ENCODE assay signal across 23 mouse cellular contexts in the genomic region with DNA sequence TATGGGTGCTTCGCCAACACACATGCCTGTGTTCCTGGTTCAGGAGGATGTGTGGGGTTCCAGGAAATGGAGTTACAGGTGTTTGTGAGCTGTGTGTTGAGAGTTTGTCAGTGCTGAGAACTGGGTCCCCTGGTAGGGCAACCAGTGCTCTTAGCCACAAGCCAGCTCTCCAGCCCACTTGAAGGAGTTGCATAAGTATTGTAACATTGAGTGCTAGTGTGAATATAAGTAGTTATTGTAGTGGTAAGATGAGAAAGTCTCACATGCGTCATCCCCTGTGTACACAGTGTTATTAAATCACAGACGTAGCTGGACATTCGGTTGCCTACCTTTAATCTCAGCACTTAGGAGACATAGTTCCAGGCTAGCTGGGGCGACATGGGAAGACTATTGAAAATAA. TPM values are rescaled to one million over a fixed set of nuclear protein-coding genes. Genes with fewer than 3 reads are reported as not detected.
DNase-seq lines count a peak whose midpoint lies in the region; ATAC-seq and TF ChIP-seq lines count a peak whose summit lies in the region.
"Had no signal": no experiment of that assay in that cellular context is flagged by ENCODE, and none has a peak within 500 bp of the region (broad histone marks: within the 10 kb centered on the region; RNA-seq: fewer than 3 reads in every experiment).

No protein-coding gene starts in this region.

- DNase-seq in lung, adult 18-20 months = peak; percentile 65 to 84
- peak; percentile 19 for DNase-seq in lung, postnatal 14 days
- peak; percentile 33 to 38 for DNase-seq in lung, postnatal 4 days
- no peak for DNase-seq in forebrain, postnatal 0 days
- DNase-seq in Muller cell, postnatal 12 days (ENCODE audit: inconsistent ontology term) = no peak
- no peak for DNase-seq in frontal cortex, postnatal 10 days (ENCODE audit: low spot score in 2 of 2)
- DNase-seq: adrenal gland, postnatal 10 days; adrenal gland, postnatal 36 days; cerebellum, adult 18-20 months; cerebellum, adult 9-10 months; cerebellum, postnatal 14 days; gastrocnemius, adult 2 months; gastrocnemius, postnatal 14 days; heart, adult 11 months had no signal

- no peaks in the 10 kb centered on the region for H3K9me3 ChIP-seq in lung, embryonic 16.5 days (ENCODE audit: control insufficient read depth, low read length)
- H3K9me3 ChIP-seq in forebrain, postnatal 0 days (ENCODE audit: low read length) = no peaks in the 10 kb centered on the region
- H3K9me3 ChIP-seq: embryonic facial prominence, embryonic 12.5 days; embryonic facial prominence, embryonic 15.5 days; hindbrain, embryonic 12.5 days; hindbrain, embryonic 15.5 days had no signal

- no peaks in the 10 kb centered on the region for H3K27me3 ChIP-seq in lung, embryonic 16.5 days (ENCODE audit: control insufficient read depth, insufficient read depth, low read depth, low read length)
- no peaks in the 10 kb centered on the region for H3K27me3 ChIP-seq in forebrain, postnatal 0 days (ENCODE audit: insufficient read depth, low read length)
- H3K27me3 ChIP-seq: embryonic facial prominence, embryonic 12.5 days; embryonic facial prominence, embryonic 15.5 days; hindbrain, embryonic 12.5 days; hindbrain, embryonic 15.5 days; Patski had no signal

- H3K27ac ChIP-seq in lung, embryonic 16.5 days (ENCODE audit: low read length) = no peak overlapping the region
- H3K27ac ChIP-seq in forebrain, postnatal 0 days (ENCODE audit: low read depth, low read length) = no peak overlapping the region
- H3K27ac ChIP-seq: embryonic facial prominence, embryonic 12.5 days; embryonic facial prominence, embryonic 15.5 days; gastrocnemius, adult 2 months; hindbrain, embryonic 12.5 days; hindbrain, embryonic 15.5 days had no signal

- WGBS in lung, embryonic 16.5 days = 63% methylated on average over 5 of the region's 5 CpGs
- 85% methylated on average over 5 of the region's 5 CpGs for whole genome bisulfite sequencing in forebrain, postnatal 0 days

- H3K4me2 ChIP-seq in lung, embryonic 16.5 days (ENCODE audit: low read depth, low read length) = no peak overlapping the region
- no peak overlapping the region for H3K4me2 ChIP-seq in forebrain, postnatal 0 days (ENCODE audit: low read depth)
- H3K4me2 ChIP-seq: embryonic facial prominence, embryonic 12.5 days; embryonic facial prominence, embryonic 15.5 days; heart, embryonic 11.5 days; hindbrain, embryonic 12.5 days; hindbrain, embryonic 15.5 days had no signal

- no peak for TF ChIP-seq CTCF in forebrain, postnatal 0 days (IDR thresholded peaks at IDR 0.05; ENCODE audit: low read depth)

- no peak overlapping the region for H3K9ac ChIP-seq in lung, embryonic 16.5 days (ENCODE audit: low read length)
- no peak overlapping the region for H3K9ac ChIP-seq in forebrain, postnatal 0 days
- H3K9ac ChIP-seq: embryonic facial prominence, embryonic 12.5 days; embryonic facial prominence, embryonic 15.5 days; hindbrain, embryonic 12.5 days; hindbrain, embryonic 15.5 days had no signal

- no peak overlapping the region for H3K4me3 ChIP-seq in lung, embryonic 16.5 days (ENCODE audit: low read length)
- H3K4me3 ChIP-seq in forebrain, postnatal 0 days (ENCODE audit: low read depth, low read length) = no peak overlapping the region
- H3K4me3 ChIP-seq: embryonic facial prominence, embryonic 12.5 days; embryonic facial prominence, embryonic 15.5 days; gastrocnemius, adult 2 months; hindbrain, embryonic 12.5 days; hindbrain, embryonic 15.5 days had no signal

- no peaks in the 10 kb centered on the region for H3K36me3 ChIP-seq in lung, embryonic 16.5 days (ENCODE audit: control insufficient read depth, insufficient read depth, low read length)
- no peaks in the 10 kb centered on the region for H3K36me3 ChIP-seq in forebrain, postnatal 0 days (ENCODE audit: insufficient read depth)
- H3K36me3 ChIP-seq: embryonic facial prominence, embryonic 12.5 days; embryonic facial prominence, embryonic 15.5 days; hindbrain, embryonic 12.5 days; hindbrain, embryonic 15.5 days had no signal

- H3K4me1 ChIP-seq in lung, embryonic 16.5 days (replicated peaks; ENCODE audit: control insufficient read depth, insufficient read depth, low read length) = no peaks in the 10 kb centered on the region
- H3K4me1 ChIP-seq in forebrain, postnatal 0 days (ENCODE audit: insufficient read depth) = no peaks in the 10 kb centered on the region
- H3K4me1 ChIP-seq: embryonic facial prominence, embryonic 12.5 days; embryonic facial prominence, embryonic 15.5 days; hindbrain, embryonic 12.5 days; hindbrain, embryonic 15.5 days had no signal

- peak; percentile 54; the same call in 1 of the 2 replicates for ATAC-seq in lung, embryonic 16.5 days (ENCODE audit: low read depth)
- no peak for ATAC-seq in forebrain, postnatal 0 days
- ATAC-seq: forebrain, embryonic 14.5 days; Patski had no signal

RNA-seq across cellular contexts. Expression of a gene that starts 6.5 kb away (rescaled TPM):
- polyA plus RNA-seq in lung, embryonic 16.5 days (2015; fragmentation: Nextera tagmentation; extraction: Ambion mirVana) = 66.5 and 66.7 TPM in 2 replicates
- 69.9 and 82.4 TPM in 2 replicates for total RNA-seq in forebrain, postnatal 0 days (2014; rRNA removed)
- polyA plus RNA-seq in forebrain, postnatal 0 days (2015; fragmentation: Nextera tagmentation; extraction: Ambion mirVana) = 53.1 and 60.8 TPM in 2 replicates

RNA-seq across cellular contexts. Expression of a gene that starts 21.5 kb away (rescaled TPM):
- 206 and 224 TPM in 2 replicates for polyA plus RNA-seq in lung, embryonic 16.5 days (2015; fragmentation: Nextera tagmentation; extraction: Ambion mirVana)
- total RNA-seq in forebrain, postnatal 0 days (2014; rRNA removed) = 81.2 and 85.9 TPM in 2 replicates
- polyA plus RNA-seq in forebrain, postnatal 0 days (2015; fragmentation: Nextera tagmentation; extraction: Ambion mirVana) = 88.0 and 96.5 TPM in 2 replicates

RNA-seq across cellular contexts. Expression of a gene that starts 24.9 kb away (rescaled TPM):
- polyA plus RNA-seq in lung, embryonic 16.5 days (2015; fragmentation: Nextera tagmentation; extraction: Ambion mirVana) = 1.4 and 3.9 TPM in 2 replicates
- total RNA-seq in forebrain, postnatal 0 days (2014; rRNA removed) = 0.62 TPM in 1 of 2 replicates, not detected in the other
- 1.8 and 2.3 TPM in 2 replicates for polyA plus RNA-seq in forebrain, postnatal 0 days (2015; fragmentation: Nextera tagmentation; extraction: Ambion mirVana)
- total RNA-seq: hematopoietic stem cell, adult 5-6 weeks had no signal

Comparison
In these comparisons a context has a peak if more than half of its experiments do, and no peak if none do; other contexts are left out.
1. DNase-seq: peak in lung, adult 18-20 months (2 of 2), lung, postnatal 14 days (single experiment) and lung, postnatal 4 days (2 of 2); none in forebrain, postnatal 0 days (single experiment), Muller cell, postnatal 12 days (single experiment) and frontal cortex, postnatal 10 days (0 of 2).